Mouse (Mus musculus) brown adipose tissue, adult 24 weeks (tissue): ENCODE results near the gene Mbl2. TPM values are rescaled to one million over a fixed set of nuclear protein-coding genes. Genes with fewer than 3 reads are reported as not detected.
"Not testable (repeated sequence)": the region's sequence is repeated elsewhere in the genome, so short reads cannot be mapped to it uniquely, and the experiment has no call there.

Experiments used
- H3K27ac ChIP-seq: fragments of 200-500 bp; replicated peaks from 2 replicates; pipeline ENCODE4 v1.5.1; 2012; ENCODE audit warnings: low read depth, mild to moderate bottlenecking, low read length
- H3K4me1 ChIP-seq: fragments of 200-500 bp; 2 replicates; pipeline ENCODE4 v1.6.1; 2012; ENCODE audit warnings: low read length, mixed read lengths; ENCODE audit not compliant: control insufficient read depth, insufficient read depth, insufficient read length
- H3K4me3 ChIP-seq: fragments of 200-500 bp; 2 replicates; pipeline ENCODE4 v1.5.1; 2012; ENCODE audit warnings: low read depth, mild to moderate bottlenecking, low read length, moderate library complexity; ENCODE audit not compliant: insufficient read depth
- polyA plus RNA-seq: library from polyadenylated mRNA; stranded (reverse); fragments of >200 nt; gene quantifications from 2 replicates; pipeline ENCODE4 v1.2.4, GENCODE M21; 2012; ENCODE audit not compliant: missing spikeins, insufficient read depth, insufficient read length

Mbl2 gene
- not detected in 2 replicates for polyA plus RNA-seq

DNA sequence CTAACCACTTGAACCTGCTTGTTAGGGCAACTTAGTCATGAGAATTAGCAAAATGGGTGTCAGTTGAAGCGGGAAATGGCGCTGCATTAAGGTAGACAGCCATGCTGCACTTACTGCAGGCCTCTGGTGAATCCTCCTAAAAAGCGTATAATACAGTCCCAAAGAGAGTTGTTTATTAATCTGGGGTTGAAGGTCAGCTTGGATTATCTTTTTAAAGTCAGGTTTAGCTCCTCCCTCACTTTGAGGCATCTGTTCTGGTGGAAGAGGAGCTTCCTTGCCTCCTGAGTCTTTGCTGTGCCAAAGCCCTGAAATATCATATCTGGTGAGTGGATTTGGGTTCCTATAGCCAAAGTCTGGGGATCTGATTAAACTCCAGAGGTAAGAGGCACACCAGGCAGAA is at the start of gene Mbl2:
Mbl2 (plus strand) TSS at position 252 of the 400 bp plus-strand sequence.
- Histone ChIP-seq H3K27ac (no peak within 1 kb of the TSS), H3K4me1 (no peaks in the 10 kb centered on the region), H3K4me3 (no peak within 1 kb of the TSS)

DNA sequence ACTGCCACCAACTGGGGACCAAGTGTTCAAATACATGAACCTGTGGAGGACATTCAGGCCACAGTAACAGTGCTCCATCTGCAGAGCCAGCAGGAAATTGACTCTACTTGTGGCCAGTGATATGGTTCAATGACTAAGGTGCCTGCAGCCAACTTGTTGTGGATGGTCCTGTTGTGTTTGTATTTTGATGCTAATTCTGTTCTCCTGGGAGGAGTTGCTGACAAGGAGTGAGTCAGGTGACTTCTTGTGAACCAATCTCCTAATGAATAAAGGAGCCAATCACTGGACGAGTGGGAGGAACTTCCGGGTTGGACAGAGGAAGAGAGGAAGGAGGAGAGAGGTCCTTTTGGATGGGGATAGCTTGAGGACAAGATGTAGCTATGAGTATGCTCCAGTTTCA is 47.2 kb upstream of the Mbl2 start:
- no peak overlapping the region for H3K27ac ChIP-seq
- H3K4me1 ChIP-seq, result no peaks in the 10 kb centered on the region
- no peak overlapping the region for H3K4me3 ChIP-seq

DNA sequence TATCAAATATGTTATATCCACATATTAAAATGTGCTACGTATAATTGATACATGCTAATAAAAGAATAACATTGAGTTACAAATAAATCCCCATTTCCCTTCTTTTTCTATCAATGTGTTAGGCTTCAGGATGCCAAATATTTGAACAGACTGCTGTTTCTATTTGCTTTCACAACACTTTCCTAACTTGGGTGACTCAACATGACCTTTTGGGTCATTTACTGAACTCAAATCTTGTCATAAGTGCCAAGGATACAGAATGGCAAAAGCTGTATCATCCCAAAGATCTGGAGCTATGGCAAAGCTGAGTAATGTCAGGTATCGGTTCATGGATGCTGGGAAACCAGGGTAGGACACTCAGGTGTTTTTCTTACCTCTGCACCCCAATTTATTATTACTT is 45.5 kb upstream of the Mbl2 start:
- Histone ChIP-seq H3K27ac (no peak overlapping the region), H3K4me1 (no peaks in the 10 kb centered on the region), H3K4me3 (no peak overlapping the region)

DNA sequence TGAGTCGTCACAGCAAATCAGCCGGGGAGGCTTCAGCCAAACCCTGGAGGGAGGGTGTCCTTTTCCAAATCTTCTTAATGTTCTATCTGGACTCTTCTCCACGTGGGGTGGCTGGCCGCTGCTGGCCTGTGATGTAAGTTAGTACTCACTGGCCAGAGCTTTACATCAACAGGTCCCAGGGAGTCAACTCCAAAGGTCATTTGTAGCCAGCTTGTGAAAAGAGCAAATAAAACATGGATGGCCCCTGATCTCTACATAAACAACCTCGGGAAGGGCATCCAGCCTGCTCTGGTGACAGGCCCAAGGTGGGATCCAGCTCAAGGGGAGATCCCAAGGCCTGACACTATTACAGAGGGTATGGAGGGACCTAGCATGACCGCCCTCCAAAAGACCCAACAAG is 37.7 kb upstream of the Mbl2 start:
- H3K27ac ChIP-seq, result no peak overlapping the region
- no peak overlapping the region for H3K4me3 ChIP-seq
- no peaks in the 10 kb centered on the region for H3K4me1 ChIP-seq

DNA sequence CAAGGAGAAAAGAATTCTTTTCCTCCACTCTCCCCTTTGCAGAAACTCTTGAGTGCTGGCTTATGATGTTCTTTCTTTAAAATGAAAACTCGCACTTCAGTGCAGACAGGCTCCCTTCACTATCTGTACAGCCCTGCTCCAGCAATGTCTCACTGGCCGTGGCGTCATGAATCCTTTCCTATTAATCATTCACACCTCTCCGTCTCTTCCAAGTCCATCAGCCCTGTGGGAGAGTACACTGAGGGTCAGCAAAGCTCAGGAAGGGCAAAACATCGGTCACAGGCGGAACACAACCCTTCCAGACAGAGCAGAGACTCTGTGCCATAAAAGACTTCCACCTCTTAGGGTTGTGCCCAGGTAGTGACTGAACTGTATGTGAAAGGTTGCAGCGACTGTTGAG is 30.6 kb upstream of the Mbl2 start:
- H3K4me3 ChIP-seq, result no peak overlapping the region
- H3K27ac ChIP-seq, result no peak overlapping the region
- no peaks in the 10 kb centered on the region for H3K4me1 ChIP-seq

DNA sequence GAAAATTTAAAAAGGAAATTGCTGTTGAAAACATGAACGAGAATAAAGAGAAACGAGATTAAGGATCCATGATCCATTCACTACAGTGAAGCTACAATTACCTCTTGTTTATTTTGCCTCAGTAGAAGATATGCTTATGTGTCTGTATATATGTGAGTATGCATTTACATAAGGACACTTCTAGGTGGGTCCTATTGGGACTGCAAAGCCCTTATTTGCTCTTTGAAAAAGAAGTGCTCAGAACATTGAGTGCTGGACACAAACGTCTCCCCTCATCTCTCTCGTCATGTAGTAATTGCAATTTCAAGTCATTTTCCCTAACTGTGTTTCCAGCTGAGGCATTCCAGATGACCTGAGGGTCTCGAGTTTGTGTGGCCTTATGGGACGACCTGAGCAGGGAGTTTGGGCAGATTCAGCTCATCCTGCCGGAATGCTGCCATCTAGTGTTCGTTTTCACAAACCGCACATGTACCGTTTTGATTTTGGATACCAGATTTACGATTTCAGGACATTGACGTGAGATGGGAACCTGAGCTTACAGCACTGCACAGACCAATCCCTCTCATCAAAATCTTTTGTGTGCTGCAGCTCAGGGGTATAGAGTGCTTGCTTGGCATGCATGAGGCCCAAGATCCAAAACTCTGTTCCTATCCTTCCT is 27.5 kb upstream of the Mbl2 start:
- Histone ChIP-seq H3K4me1 (no peaks in the 10 kb centered on the region), H3K4me3 (no peak overlapping the region), H3K27ac (no peak overlapping the region)

DNA sequence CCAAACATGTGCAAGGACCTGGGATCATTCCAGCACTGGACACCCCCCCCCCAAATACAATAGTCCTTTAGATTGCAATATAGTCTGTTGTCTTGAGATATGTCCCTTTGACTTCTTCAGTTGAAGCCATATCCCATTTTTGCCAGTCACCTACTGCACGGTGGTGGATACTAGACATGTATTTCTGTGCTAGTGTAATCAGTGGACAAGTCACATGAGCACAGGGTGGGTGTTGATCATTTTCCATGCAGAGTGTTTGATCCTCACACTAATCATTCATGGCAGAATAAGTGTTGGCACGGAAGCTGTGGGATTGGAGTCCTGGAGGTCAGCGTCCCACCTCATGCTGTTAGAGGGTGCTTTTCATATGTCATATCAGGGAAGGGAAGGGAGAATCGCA is 26.9 kb upstream of the Mbl2 start:
- Histone ChIP-seq H3K4me3 (no peak overlapping the region), H3K4me1 (no peaks in the 10 kb centered on the region), H3K27ac (no peak overlapping the region)

DNA sequence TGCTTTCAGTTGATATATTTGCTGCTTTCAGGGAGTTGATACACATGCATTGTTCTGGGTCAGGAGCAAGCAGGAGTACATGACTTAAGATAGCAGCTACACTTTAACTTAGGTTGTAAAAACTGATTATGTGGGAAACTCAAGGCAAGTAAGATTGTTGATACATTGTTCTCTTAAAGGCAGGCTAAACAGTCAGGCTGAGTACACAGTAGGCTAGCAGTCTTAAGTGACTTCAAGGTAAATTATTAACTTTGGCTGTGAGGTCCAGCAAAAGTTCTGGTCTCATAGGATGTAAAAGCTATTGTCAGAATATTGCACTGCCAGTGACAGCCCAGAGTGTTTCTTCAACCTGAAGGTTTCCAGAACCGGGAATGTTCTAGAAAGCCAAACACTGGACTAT is 25.8 kb upstream of the Mbl2 start:
- H3K4me3 ChIP-seq, result no peak overlapping the region
- H3K4me1 ChIP-seq, result no peaks in the 10 kb centered on the region
- no peak overlapping the region for H3K27ac ChIP-seq

DNA sequence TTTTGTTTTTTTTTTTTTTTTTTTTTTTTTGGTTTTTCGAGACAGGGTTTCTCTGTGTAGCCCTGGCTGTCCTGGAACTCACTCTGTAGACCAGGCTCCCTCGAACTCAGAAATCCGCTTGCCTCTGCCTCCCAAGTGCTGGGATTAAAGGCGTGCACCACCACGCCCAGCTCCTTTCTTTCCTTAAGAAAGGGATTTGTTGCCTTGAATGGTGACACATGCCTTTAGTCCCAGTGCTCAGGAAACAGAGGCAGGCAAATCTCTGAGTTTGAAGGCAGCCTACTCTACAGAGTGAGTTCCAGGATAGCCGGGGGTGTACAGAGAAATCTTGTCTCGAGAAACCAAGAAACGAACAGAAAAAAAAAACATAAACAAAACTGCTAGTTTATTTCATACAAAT is 23.7 kb upstream of the Mbl2 start:
- not testable (repeated sequence) for H3K27ac ChIP-seq, H3K4me3 ChIP-seq

DNA sequence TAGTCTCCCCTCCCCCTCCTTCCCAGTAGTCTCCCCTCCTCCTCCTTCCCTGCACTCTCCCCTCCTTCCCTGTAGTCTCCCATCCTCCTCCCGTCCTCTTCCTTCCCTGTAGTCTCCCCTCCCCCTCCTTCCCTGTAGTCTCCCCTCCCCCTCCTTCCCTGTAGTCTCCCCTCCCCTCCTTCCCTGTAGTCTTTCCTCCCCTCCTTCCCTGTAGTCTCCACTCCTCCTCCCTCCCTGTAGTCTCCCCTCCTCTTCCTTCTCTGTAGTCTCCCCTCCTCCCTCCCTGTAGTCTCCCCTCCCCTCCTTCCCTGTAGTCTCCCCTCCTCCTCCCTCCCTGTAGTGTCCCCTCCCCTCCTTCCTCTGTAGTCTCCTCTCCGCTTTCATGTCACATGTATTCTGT is 18.7 kb upstream of the Mbl2 start:
- Histone ChIP-seq H3K4me1 (no peaks in the 10 kb centered on the region), H3K4me3 (no peak overlapping the region), H3K27ac (no peak overlapping the region)

More for the DNA sequence above, 23.7 kb upstream of the Mbl2 start:
- H3K4me1 ChIP-seq, result not testable (repeated sequence)

DNA sequence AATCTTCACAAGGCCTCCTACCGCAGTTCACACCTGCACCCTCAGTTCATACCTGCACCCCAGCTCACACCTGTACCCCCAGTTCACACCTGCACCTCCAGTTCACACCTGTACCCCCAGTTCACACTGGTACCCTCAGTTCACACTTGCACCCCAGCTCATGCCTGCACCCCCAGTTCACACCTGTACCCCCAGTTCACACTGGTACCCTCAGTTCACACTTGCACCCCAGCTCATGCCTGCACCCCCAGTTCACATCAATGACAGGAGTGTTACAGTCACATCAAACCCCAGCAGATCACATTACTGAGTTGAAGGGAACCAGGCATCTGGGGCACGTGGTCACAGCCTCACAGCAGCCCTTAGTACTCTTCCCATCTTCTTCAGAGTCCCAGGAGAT is 17.0 kb upstream of the Mbl2 start:
- H3K27ac ChIP-seq, H3K4me3 ChIP-seq, H3K4me1 ChIP-seq: not testable (repeated sequence)

DNA sequence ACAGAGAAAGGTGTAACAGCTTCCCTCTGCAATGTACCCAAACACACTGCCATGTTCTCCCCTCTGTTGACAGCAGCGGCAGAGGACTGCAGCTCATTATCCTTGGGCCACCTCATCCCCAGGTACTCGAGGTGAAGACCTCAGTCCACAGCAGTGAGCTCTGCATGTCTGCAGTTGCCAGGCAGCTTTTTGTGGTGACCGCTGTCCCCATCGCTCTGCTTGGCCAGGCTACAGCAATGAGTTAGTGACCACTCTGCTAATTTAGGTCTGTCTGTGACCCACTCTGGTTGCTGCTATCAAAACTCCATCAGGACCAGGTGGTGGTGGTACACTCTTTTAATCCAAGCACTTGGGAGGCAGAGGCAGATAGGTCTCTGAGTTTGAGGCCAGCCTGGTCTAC is 16.6 kb upstream of the Mbl2 start:
- Histone ChIP-seq H3K4me1 (no peaks in the 10 kb centered on the region), H3K4me3 (no peak overlapping the region), H3K27ac (no peak overlapping the region)

DNA sequence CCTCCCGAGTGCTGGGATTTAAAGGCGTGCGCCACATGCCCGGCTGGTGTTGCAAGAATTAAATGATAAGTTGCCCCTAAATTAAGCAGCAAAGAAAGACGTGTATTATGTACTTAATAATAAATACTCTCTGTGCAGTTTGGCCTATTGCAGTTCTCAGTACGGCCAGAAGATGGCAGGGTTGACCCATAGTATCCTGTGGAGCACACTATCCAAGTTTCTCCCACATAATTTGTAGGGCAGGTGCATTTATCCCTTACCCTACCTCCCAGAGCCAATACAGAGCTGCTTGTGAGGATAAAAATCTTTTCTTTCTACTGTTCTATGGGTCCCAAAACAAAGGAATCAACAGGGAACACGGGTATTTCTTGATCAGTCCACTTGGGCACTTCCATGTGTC is 15.4 kb upstream of the Mbl2 start:
- no peak overlapping the region for H3K4me3 ChIP-seq
- H3K27ac ChIP-seq, result no peak overlapping the region
- H3K4me1 ChIP-seq, result no peaks in the 10 kb centered on the region

DNA sequence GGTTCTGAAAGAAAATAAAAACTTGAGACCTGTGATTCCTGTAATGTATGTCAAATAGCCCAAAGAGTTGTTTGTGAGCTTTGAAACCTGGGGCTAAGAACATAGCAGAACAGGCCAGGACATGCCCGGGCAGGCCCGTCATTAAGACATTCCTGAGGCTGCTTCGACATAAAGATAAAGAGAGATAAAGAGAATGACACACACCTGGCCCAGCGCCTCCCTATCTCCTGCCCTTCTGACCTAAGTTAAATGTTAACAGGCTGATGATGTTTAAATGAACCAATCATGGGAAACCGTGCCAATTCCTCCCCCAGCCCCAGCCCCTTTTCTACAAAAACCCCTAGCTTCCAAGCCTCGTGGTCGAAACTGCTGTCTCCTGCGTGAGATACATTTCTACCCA is 10.1 kb upstream of the Mbl2 start:
- not testable (repeated sequence) for H3K4me1 ChIP-seq, H3K4me3 ChIP-seq, H3K27ac ChIP-seq

DNA sequence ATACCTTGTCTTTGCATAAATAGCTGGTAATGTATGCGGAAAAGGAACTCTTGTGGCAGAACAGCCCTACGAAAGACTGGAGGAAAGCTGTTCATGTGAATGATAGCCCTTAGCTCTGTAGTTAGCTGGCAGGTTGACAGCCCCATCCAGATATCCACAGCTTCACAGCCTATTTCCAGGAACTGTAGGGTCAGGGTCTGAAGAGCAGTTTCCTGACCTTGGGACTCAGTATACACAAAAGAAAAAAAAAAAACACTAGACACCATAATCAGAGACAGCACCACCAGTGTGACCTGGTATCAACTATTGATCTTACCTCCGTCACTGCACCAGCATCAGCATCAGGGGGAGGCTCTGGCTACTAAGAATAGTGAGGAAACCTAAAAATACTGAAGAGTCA is 3.3 kb upstream of the Mbl2 start:
- Histone ChIP-seq H3K27ac (no peak overlapping the region), H3K4me3 (no peak overlapping the region), H3K4me1 (no peaks in the 10 kb centered on the region)

DNA sequence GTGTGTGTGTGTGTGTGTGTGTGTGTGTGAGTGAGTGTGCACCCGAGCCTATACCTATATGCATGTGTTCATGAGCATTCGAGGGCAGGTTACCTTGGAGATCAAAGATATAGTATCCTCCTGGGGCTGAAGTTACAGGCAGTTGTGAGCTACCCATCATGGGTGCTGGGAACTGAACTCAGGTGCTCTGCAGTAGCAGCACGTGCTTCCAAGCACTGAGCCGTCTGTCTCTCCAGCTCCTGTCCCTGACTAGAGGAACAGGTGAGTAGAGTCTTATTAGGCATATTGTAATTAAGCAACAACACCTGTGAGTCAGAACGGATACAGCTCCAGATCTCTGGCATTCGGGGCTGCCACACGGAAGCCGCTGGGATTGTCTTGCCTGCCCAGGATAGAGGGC is 1.7 kb downstream of the Mbl2 start:
- H3K4me3 ChIP-seq, result no peak overlapping the region
- no peaks in the 10 kb centered on the region for H3K4me1 ChIP-seq
- H3K27ac ChIP-seq, result no peak overlapping the region

DNA sequence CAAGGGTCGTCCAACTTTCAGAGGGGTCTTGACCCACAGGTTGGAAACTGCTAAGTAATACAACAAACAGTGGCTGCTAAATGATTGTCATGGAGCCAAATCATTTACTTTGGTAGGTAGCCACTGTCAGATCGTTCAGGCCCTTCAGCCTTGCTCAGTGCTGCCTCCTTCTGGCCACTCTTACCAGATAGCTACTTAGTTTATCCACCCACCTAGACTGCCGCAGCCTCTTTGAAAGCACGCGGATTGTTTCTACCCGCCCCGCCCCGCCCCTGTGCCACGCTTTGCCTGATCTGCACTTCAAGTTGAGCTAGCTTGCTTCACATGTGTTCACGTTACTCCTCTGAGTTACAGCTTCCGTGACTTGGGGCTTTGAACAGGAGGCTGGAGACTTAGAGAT is 14.6 kb downstream of the Mbl2 start:
- no peak overlapping the region for H3K27ac ChIP-seq
- no peak overlapping the region for H3K4me3 ChIP-seq
- H3K4me1 ChIP-seq, result no peaks in the 10 kb centered on the region
